Mouse (Mus musculus) bone marrow, adult 2 months (tissue): Measurements from ENCODE around the gene Hacd3.

Experiments
- CTCF ChIP-seq: fragments of 200-500 bp; IDR thresholded peaks from 2 replicates; pipeline ENCODE4 v1.5.1; 2011; ENCODE audit warnings: low read length, control low read depth; ENCODE audit not compliant: control insufficient read depth, insufficient read depth
- POLR2A ChIP-seq: fragments of 200-500 bp; IDR thresholded peaks from 2 replicates; pipeline ENCODE4 v1.6.1; 2011; ENCODE audit warnings: low read depth, mild to moderate bottlenecking, control low read depth, low read length, borderline replicate concordance; ENCODE audit not compliant: control insufficient read depth

DNA sequence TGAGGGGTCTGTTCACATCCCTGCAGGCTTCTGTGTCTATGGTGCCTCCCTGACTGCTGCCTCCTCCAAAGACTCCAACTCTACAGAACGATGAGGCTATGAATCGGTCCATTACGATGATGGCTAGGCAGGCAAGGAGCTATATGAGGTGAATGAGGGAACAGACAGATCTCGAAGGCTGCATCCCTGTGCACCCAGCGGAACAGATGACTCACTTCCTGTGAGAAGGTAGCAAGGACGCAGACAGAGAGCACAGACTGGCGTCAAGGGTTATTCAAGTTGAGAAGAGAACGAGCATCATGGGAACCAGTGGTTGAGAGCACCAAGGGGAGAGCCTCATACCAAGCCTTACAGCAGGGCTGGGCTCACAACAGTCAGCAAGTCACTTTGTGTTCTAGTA lies 10.9 kb downstream of the Hacd3 start:
- no peak for TF ChIP-seq CTCF
- TF ChIP-seq POLR2A: no peak
